Mouse (Mus musculus) liver, embryonic 11.5 days (tissue): ENCODE results near the gene Mettl23. TPM values are rescaled to one million over a fixed set of nuclear protein-coding genes. Genes with fewer than 3 reads are reported as not detected.

Experiments used
- ATAC-seq: fragments of 200-750 bp; cut with Nextera tagmentation; replicated peaks from 2 replicates; pipeline ENCODE4 v1.8.0; 2017; ENCODE audit warnings: moderate number of reproducible peaks, mild to moderate bottlenecking, moderate TSS enrichment, moderate library complexity; ENCODE audit not compliant: low FRiP score
- DNase-seq: peaks from one replicate; pipeline ENCODE4 v3.0.0-alpha.2; 2017; ENCODE audit warnings: low spot score
- H3K27ac ChIP-seq: fragments of 300-500 bp; sonication (generic); 2 replicates; pipeline ENCODE4 v1.5.1; 2014; ENCODE audit warnings: mild to moderate bottlenecking, low read depth, low read length, control low read depth
- H3K27me3 ChIP-seq: fragments of 300-500 bp; sonication (generic); replicated peaks from 2 replicates; pipeline ENCODE4 v1.6.1; 2014; ENCODE audit warnings: low read length, mixed read lengths; ENCODE audit not compliant: control insufficient read depth, insufficient read depth
- H3K36me3 ChIP-seq: fragments of 300-500 bp; sonication (generic); 2 replicates; pipeline ENCODE4 v1.6.1; 2014; ENCODE audit warnings: mild to moderate bottlenecking, low read length, moderate library complexity, mixed read lengths; ENCODE audit not compliant: control insufficient read depth, insufficient read depth
- H3K4me1 ChIP-seq: fragments of 300-500 bp; sonication (generic); replicated peaks from 2 replicates; pipeline ENCODE4 v1.6.1; 2014; ENCODE audit warnings: low read length, mixed read lengths; ENCODE audit not compliant: control insufficient read depth, insufficient read depth
- H3K4me2 ChIP-seq: fragments of 300-500 bp; sonication (generic); 2 replicates; pipeline ENCODE4 v1.6.1; 2014; ENCODE audit warnings: mild to moderate bottlenecking, control low read depth, moderate library complexity
- H3K4me3 ChIP-seq: fragments of 300-500 bp; sonication (generic); 2 replicates; pipeline ENCODE4 v1.5.1; 2014; ENCODE audit warnings: low read depth, low read length, control low read depth
- H3K9ac ChIP-seq: fragments of 300-500 bp; sonication (generic); 2 replicates; pipeline ENCODE4 v1.6.1; 2014; ENCODE audit warnings: low read depth, low read length, control low read depth
- H3K9me3 ChIP-seq: fragments of 300-500 bp; sonication (generic); 2 replicates; pipeline ENCODE4 v1.6.1; 2016; ENCODE audit warnings: low read length, inconsistent platforms, mixed read lengths; ENCODE audit not compliant: control insufficient read depth
- WGBS: fragments of 180-500 bp; shearing (Covaris S2); extraction: QIAGEN DNeasy Blood & Tissue Kit; methylation state at CpG from one replicate; pipeline ENCODE4 v1.1.7; 2014; 5-methylcytosine and 5-hydroxymethylcytosine counted together
- polyA plus RNA-seq: library from polyadenylated mRNA; unstranded; fragments of >200 nt; fragmentation: Nextera tagmentation; extraction: Ambion mirVana; gene quantifications from 2 replicates; pipeline ENCODE4 v1.2.1, GENCODE M21; 2014

The Mettl23 gene
- polyA plus RNA-seq, 1 experiment from 2014 or later: 65.1 TPM

GRCm38 (mm10) chr11:116854279-116854678, 11.2 kb downstream of the Mettl23 start:
- no peak for ATAC-seq
- WGBS: 29% methylated on average over 10 of the region's 10 CpGs

GRCm38 (mm10) chr11:116857183-116857850, 14.2 kb downstream of the Mettl23 start:
- Histone ChIP-seq H3K4me3 (no peak overlapping the region), H3K9me3 (no peaks in the 10 kb centered on the region), H3K4me1 (peaks cover 10% of the 10 kb centered on the region), H3K36me3 (peaks cover 2% of the 10 kb centered on the region; the same call in 1 of the 2 replicates), H3K4me2 (no peak overlapping the region), H3K27ac (no peak overlapping the region), H3K27me3 (no peaks in the 10 kb centered on the region), H3K9ac (no peak overlapping the region)
- ATAC-seq (no peak), DNase-seq (no peak)
- 55% methylated on average over 12 of the region's 12 CpGs for WGBS

More at GRCm38 (mm10) chr11:116854279-116854678, 11.2 kb downstream of the Mettl23 start:
- peaks cover 12% of the 10 kb centered on the region for H3K36me3 ChIP-seq
- no peak overlapping the region for H3K27ac ChIP-seq
- peak overlapping the region; percentile 88 for H3K4me2 ChIP-seq
- peaks cover 17% of the 10 kb centered on the region for H3K4me1 ChIP-seq
- peak overlapping the region; percentile 100 for H3K4me3 ChIP-seq
- H3K9me3 ChIP-seq: no peaks in the 10 kb centered on the region
- H3K9ac ChIP-seq: peak overlapping the region; percentile 100
- DNase-seq: no peak
- H3K27me3 ChIP-seq: no peaks in the 10 kb centered on the region

DNA sequence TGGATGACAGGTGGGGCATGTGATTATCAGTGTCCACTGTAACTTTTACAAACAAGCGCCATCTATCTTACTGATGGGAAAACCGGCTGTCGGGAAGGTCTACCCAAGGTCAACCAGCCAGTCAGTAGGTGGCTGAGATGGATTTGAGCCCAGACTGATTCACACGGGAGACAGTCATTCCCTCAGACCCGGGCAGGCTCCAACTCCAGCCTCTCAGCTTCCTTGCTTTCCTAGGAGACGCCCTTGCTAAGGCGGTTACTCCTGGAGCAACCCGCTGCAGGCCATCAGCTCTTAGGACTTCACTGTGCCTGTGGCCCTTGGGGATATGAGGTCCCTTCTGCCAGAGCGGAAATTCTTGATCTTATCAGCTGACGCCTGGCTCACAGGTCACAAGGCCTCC, 21.4 kb downstream of the Mettl23 start:
- Histone ChIP-seq H3K4me2 (no peak overlapping the region), H3K9me3 (no peaks in the 10 kb centered on the region), H3K27me3 (no peaks in the 10 kb centered on the region), H3K9ac (no peak overlapping the region), H3K4me1 (peaks cover 6% of the 10 kb centered on the region), H3K27ac (no peak overlapping the region), H3K4me3 (no peak overlapping the region), H3K36me3 (peaks cover 7% of the 10 kb centered on the region)
- DNase-seq (no peak), ATAC-seq (no peak)
- 60% methylated on average over 10 of the region's 10 CpGs for WGBS

DNA sequence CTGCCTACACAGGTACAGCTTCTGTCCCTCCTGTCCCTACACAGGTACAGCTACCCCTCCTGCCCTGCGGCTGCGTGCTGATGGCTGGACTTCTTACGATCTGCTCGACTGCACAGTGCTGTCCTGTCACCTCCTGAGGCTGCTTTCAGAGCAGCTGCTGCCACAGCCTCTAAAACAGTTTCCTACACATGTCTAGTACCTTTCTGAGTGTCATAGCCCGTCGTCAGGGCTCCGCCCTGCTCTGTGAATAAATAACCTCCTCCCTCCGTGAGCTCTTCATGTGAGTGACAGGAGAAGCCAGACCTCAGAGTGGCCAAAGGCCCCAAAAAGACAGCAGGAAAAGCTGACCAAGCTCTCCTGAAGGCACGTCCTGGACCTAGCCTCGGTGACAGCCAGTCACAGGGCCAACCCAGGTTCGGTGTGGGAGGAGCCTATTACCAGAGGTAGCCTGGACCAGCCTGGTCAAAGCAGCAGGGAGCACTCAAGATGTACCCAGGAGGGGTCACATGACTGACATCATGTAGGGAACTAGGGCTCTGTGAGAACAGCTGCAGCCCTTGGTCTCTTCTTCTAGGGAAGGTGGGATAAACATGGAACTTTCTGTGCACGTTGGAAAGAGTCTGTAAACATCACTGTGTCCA, 23.0 kb downstream of the Mettl23 start:
- Histone ChIP-seq H3K27me3 (no peaks in the 10 kb centered on the region), H3K4me1 (peaks cover 6% of the 10 kb centered on the region), H3K9ac (no peak overlapping the region), H3K4me3 (no peak overlapping the region), H3K4me2 (no peak overlapping the region), H3K9me3 (no peaks in the 10 kb centered on the region), H3K36me3 (peaks cover 7% of the 10 kb centered on the region), H3K27ac (no peak overlapping the region)
- DNase-seq (no peak), ATAC-seq (no peak)
- WGBS: 78% methylated on average over 12 of the region's 12 CpGs

GRCm38 (mm10) chr11:116868129-116868528, 25.1 kb downstream of the Mettl23 start:
- H3K27ac ChIP-seq: no peak overlapping the region
- H3K9me3 ChIP-seq: no peaks in the 10 kb centered on the region
- H3K4me1 ChIP-seq: peaks cover 6% of the 10 kb centered on the region
- no peak overlapping the region for H3K4me2 ChIP-seq
- DNase-seq (no peak), ATAC-seq (no peak)
- WGBS: 72% methylated on average over 3 of the region's 3 CpGs
- H3K9ac ChIP-seq: no peak overlapping the region
- H3K27me3 ChIP-seq: no peaks in the 10 kb centered on the region
- H3K4me3 ChIP-seq: no peak overlapping the region
- peaks cover 5% of the 10 kb centered on the region; the same call in 1 of the 2 replicates for H3K36me3 ChIP-seq

GRCm38 (mm10) chr11:116869223-116869622, 26.1 kb downstream of the Mettl23 start:
- ATAC-seq (no peak), DNase-seq (no peak)
- peaks cover 8% of the 10 kb centered on the region; the same call in 1 of the 2 replicates for H3K36me3 ChIP-seq
- H3K4me3 ChIP-seq: no peak overlapping the region
- H3K27ac ChIP-seq: no peak overlapping the region
- no peaks in the 10 kb centered on the region for H3K9me3 ChIP-seq
- no peak overlapping the region for H3K9ac ChIP-seq
- 91% methylated on average over 8 of the region's 8 CpGs for WGBS
- no peaks in the 10 kb centered on the region for H3K27me3 ChIP-seq
- H3K4me2 ChIP-seq: no peak overlapping the region
- H3K4me1 ChIP-seq: peaks cover 4% of the 10 kb centered on the region

- Histone ChIP-seq H3K27me3 (no peaks in the 10 kb centered on the region), H3K9me3 (no peaks in the 10 kb centered on the region), H3K27ac (no peak overlapping the region), H3K4me1 (peaks cover under 1% of the 10 kb centered on the region; the same call in 1 of the 2 replicates), H3K9ac (no peak overlapping the region), H3K36me3 (peaks cover 8% of the 10 kb centered on the region; the same call in 1 of the 2 replicates), H3K4me2 (no peak overlapping the region), H3K4me3 (no peak overlapping the region)
- DNase-seq: no peak
- 77% methylated on average over 4 of the region's 4 CpGs for WGBS
- no peak for ATAC-seq
Observed at GRCm38 (mm10) chr11:116869641-116870040, 26.6 kb downstream of the Mettl23 start.

GRCm38 (mm10) chr11:116871538-116871937, 28.5 kb downstream of the Mettl23 start:
- Histone ChIP-seq H3K9ac (no peak overlapping the region), H3K4me3 (no peak overlapping the region), H3K9me3 (no peaks in the 10 kb centered on the region), H3K36me3 (peaks cover 4% of the 10 kb centered on the region; the same call in 1 of the 2 replicates), H3K27me3 (no peaks in the 10 kb centered on the region), H3K4me1 (no peaks in the 10 kb centered on the region), H3K27ac (no peak overlapping the region), H3K4me2 (no peak overlapping the region)
- DNase-seq: no peak
- WGBS: 89% methylated on average over 9 of the region's 9 CpGs
- ATAC-seq: no peak

DNA sequence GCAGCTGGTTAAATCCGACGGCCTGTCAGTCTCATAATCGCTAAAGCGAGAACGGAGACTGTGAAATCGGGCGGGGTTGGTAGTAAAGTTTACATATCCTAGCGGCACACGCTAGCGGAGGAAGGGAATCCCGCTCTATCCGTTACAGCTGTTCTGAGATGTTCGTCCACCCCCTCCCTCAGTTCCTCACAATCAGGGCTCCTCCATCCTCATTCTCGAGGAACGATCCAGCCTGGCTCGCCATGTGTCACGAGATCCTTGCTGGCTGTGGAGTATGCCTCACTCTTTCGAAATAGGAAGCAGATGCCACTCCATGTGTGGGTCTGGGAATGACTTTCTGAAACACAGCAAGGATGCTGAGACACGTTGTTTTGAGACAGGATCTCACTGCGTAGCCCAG, 30.9 kb downstream of the Mettl23 start:
- Histone ChIP-seq H3K27ac (no peak overlapping the region), H3K9me3 (no peaks in the 10 kb centered on the region), H3K27me3 (no peaks in the 10 kb centered on the region), H3K4me3 (no peak overlapping the region), H3K4me1 (no peaks in the 10 kb centered on the region), H3K4me2 (no peak overlapping the region), H3K36me3 (peaks cover 3% of the 10 kb centered on the region; the same call in 1 of the 2 replicates), H3K9ac (no peak overlapping the region)
- DNase-seq (no peak), ATAC-seq (no peak)
- WGBS: 93% methylated on average over 20 of the region's 20 CpGs
